Mouse (Mus musculus) frontal cortex, postnatal 36 days (tissue): ENCODE measurements around the gene Krt36.

Experiments
- DNase-seq, 2 experiments: peaks; one replicate each; pipeline ENCODE4 v3.0.0; 2022; ENCODE audit warnings: low spot score in 2 of 2

Gene Krt36

GRCm38 (mm10) chr11:100105576-100106122, at the start of gene Krt36:
Krt36 (minus strand) TSS chr11:100105626.
- no peak for DNase-seq

GRCm38 (mm10) chr11:100148615-100149330, 43.3 kb upstream of the Krt36 start, which contains the start of gene Krt19:
Krt19 (minus strand) TSS chr11:100148665.
- DNase-seq, result no peak

DNA sequence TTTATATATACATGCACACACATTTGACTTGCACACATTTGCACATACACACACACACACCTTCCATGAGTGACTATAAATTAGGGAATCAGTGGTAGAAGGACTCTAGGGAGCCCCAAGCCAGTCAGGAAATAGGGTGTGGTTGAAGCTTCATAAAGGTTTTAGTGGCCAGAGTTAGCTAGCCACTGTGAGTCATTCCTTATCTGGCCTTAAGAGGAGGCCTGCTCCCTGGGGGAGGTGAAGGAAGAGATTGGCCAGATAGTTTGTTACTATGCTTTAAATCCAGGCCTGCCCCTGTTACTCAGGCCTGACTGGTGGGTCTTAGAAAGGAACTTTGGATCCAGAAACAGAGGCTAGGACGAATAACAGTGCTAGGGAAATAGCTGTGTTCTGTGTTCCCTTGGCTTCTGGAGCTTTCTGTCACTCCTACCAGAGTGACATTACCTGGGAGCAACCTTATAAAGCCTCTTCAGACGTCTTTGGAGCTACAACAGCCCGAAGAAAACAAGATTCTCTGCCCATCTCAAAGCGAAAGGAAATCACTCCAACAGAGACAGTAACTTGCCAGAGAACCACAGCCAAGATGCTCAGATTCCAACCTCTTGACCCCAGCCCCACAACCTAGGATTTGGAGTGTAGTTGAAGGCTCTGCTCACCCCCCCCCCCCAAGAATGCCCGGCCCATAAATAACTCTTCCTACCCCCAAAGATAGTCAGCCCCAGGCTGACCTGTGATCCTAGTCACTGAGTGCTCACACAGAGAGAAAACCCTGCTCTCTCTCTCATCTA, 42.3 kb upstream of the Krt36 start:
- no peak for DNase-seq

DNA sequence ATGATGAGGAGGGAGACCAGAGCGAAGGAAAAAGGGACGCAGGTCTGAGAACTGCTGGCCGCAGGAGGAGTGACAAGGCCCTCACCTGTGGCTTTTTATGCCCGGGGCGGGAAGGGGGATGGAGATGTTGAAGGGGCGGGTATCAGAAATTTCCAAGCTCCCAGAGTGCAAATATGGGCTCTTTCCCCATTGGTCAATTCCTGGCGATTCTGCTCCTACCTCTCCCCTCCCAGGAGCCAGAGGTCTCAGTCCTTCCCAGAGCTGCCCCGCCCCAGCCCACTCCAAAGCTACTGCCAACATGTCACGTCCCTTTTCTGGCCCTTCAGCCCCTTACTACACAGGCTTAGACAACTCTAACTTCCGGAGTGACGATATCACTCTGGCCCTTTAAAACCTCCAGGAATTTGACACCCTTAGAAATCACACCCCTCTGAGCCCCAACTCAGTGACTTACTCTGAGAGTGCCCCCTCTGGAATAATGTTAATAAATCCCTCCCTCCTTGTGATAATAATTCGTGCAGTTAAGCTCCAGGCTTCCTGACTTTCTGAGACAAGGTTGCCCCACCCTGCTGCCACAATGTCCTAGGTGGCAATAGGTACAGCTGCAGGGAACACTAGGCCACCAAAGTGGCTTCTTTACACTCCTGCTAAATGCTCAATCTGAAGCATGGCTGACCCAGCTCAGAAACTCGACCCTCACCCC, 40.6 kb upstream of the Krt36 start:
- no peak for DNase-seq

- DNase-seq, result no peak
Measured at GRCm38 (mm10) chr11:100145104-100145503, 39.7 kb upstream of the Krt36 start.

- no peak for DNase-seq
Measured at GRCm38 (mm10) chr11:100140966-100141365, 35.5 kb upstream of the Krt36 start.

DNA sequence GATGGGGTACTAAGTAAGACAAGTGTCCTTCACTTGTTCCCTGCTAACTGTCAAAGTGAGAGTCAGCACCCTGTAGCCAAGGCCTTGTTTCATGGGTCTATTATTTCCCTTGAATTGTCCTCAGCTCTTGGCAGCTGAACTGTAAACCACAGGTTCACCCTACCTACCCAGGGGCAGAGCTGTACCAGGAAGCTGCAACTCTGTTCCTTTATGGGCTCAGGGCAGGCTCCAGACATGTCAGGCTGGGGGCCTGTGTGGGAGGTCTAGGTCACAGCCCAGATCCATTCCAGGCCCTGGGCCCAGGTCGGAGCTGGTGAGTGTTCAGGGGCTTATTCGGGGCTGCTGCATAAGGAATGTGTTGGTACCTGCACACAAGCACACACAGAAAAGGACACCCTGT, 34.0 kb upstream of the Krt36 start:
- no peak for DNase-seq

GRCm38 (mm10) chr11:100138809-100139208, 33.4 kb upstream of the Krt36 start:
- DNase-seq, result no peak

GRCm38 (mm10) chr11:100137693-100138092, 32.3 kb upstream of the Krt36 start:
- DNase-seq, result no peak

DNA sequence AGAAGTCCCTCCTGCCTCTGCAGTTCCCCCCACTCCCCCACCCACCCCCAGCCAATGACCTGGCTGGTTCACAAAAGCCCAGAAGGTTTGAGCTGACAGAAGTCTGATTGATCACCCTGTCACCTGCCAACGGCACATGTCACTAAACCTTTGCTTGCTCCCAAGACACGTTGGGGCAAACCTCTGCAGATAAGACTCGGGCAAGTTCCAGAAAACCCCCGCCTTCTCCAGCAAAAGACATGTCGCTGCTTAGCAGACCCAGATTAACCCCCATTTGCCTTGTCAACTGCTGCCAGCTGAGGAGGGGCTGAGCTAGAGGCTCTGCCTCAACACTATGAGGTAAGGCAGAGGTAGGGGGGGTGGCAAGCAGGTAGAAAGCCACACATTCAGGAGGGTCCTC, 31.1 kb upstream of the Krt36 start:
- DNase-seq, result no peak

DNA sequence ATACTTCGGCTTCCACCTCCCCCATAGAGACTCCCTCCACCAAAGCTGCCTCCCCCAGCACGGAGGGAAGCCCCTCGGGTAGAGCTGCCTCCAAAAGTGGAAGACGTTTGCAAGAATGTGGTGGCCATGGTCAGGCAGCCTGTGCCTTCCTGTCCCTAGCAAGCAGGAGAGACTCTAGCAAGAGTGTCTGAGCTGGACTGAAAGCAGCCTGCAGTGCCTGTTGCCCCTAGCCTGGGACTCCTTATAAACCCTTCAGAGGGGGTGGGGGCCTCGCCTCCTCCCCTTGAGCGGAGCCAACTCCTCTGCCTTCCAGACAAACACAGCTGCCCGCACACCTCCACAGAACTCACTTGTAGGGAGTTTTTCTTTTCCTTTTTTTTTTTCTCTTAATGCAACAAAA, 30.3 kb upstream of the Krt36 start, which contains the start of gene Krt15:
Krt15 (minus strand) TSS at position 198 of the 400 bp plus-strand sequence.
- no peak for DNase-seq

- no peak for DNase-seq
Measured at GRCm38 (mm10) chr11:100124901-100125300, 19.5 kb upstream of the Krt36 start.

GRCm38 (mm10) chr11:100121466-100121865, 16.0 kb upstream of the Krt36 start, which contains the start of gene Krt13:
Krt13 (minus strand) TSS chr11:100121566.
- DNase-seq, result no peak

DNA sequence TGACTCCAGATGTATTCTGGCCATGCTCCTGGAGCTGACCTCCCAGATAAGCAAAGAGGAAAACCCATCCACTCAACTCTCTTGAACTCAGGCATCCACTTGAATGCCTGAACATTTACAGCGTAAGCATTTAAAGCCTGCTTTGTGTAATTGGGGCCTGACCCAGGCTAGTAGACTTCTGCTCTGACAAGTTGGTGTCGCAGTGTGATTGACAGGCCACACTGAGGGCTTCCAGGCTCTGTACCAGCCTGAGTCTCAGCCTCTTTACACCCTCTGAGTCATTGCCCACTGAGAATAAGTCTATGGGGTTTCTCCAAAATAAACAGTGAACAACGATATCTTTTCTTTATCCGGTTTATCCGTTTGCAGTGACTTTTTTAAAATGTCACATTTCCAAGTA, 14.9 kb upstream of the Krt36 start:
- no peak for DNase-seq

GRCm38 (mm10) chr11:100113742-100114029, 8.3 kb upstream of the Krt36 start:
- no peak for DNase-seq

GRCm38 (mm10) chr11:100112935-100113741, 7.7 kb upstream of the Krt36 start:
- DNase-seq, result no peak

- DNase-seq, result no peak
Measured at GRCm38 (mm10) chr11:100102693-100103429, 2.6 kb downstream of the Krt36 start.

DNA sequence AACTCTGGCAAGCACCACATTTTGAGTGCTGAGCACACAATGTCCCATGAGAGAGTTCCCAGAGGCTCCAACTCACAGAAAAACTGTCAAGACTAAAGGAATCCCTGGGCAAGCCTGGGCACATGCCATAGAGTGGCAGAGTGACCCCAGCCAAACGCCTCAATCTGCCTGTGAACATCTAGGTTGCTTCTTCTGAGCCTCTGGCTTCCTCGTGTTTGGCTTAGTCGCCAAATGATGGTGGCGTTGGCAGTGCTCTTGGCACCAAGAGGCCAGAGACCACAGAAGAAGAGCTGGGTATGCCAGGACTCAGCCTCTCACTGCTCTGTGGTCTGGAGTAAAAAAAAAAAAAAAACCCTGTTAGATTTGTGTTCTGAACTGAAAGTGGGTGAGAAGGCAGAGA, 5.0 kb downstream of the Krt36 start:
- no peak for DNase-seq

DNA sequence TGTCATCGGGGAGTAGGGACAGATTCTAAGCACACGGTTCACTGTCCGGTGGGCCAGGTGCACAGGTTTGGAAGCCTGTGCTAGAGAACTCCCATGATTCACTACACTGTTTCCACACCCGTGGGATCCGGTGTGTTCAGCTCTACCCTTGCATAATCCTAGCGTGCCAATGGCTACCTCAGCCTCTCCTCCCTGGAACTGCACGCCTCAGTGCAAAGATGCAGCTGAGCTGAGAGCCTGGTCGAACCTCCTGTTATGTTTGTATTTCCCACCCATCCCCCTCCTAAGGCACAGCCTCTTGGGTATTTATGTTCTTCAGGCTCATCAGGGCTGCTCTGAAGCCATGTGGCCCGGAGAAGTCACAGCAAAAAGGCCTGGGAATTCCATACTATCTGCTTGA, 7.6 kb downstream of the Krt36 start:
- no peak for DNase-seq

DNA sequence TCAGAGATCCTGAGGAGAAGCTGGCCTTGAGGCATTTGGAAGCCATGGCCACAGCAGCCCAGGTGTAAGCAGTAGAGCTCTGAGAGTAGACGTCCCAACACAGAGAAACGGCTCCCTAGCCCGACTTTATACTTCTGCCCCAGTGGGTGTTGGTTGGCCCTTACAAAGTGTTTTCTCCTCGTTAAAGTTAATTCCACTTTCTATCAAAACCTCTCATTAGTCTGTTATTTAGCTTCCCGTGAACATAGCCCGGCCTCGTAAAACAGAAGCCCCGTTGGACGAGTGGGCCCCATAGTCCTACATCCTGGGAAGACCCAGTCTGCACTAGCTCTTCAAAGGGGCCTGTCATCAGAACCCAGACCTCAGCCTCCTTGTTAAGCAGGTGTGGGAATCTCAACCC, 9.3 kb downstream of the Krt36 start, which contains the start of gene Krt35:
Krt35 (minus strand) TSS at position 101 of the 400 bp plus-strand sequence.
- DNase-seq, result no peak
